Mouse (Mus musculus): ENCODE results near the gene Fbxo42. TPM values are rescaled to one million over a fixed set of nuclear protein-coding genes. Genes with fewer than 3 reads are reported as not detected.

Gene Fbxo42
- polyA plus RNA-seq, 2 experiments: 23.1 to 29.7 TPM

DNA sequence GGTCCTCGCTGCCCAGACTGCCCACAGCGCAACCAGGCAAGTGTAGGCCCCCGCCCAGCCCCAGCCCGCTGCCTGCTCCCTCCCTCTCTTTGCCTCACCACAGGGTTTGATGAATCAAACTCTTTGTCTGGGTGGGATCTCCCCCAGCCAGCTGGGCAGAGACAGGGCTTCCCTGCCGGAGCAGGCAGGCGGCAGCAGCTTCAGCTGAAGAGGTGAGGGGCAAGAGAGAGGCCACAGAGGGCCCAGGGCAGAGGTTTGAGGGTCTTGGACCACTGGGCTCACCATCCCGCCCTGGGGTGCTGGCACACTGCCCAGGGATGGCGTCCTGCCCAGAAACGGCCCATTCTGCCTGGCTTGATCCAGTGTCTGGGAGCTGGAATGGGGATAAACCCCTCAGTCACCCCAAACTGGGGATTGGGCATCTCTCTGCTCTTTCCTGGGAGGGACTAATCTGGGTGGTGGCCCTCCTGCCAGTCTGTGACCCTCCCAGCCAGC lies 97.3 kb downstream of the Fbxo42 start:
- H3K27ac ChIP-seq (replicated peaks; ENCODE audit: low read depth, low read length): peak overlapping the region; percentile 78
- WGBS: 9% methylated on average over 9 of the region's 9 CpGs
- 0 out of 2 replicates have a peak, but pooled peaks have one; percentile 20 for ATAC-seq (ENCODE audit: low FRiP score, low read depth)
- DNase-seq (ENCODE audit: low spot score): peak; percentile 64
- H3K9me3 ChIP-seq (ENCODE audit: control insufficient read depth, low read length): no peaks in the 10 kb centered on the region
- H3K27me3 ChIP-seq (ENCODE audit: control insufficient read depth, insufficient read depth, low read length): peaks cover 64% of the 10 kb centered on the region
- H3K4me2 ChIP-seq (replicated peaks; ENCODE audit: low read depth, low read length, severe bottlenecking): peak overlapping the region; percentile 39
- peak overlapping the region; percentile 46 for H3K9ac ChIP-seq (ENCODE audit: low read depth, low read length, severe bottlenecking)
- peak overlapping the region; percentile 14 for H3K4me3 ChIP-seq (replicated peaks; ENCODE audit: low read length)
- TF ChIP-seq POLR2A (IDR thresholded peaks at IDR 0.05; ENCODE audit: borderline replicate concordance, extremely low read depth, insufficient read depth, insufficient read length): no peak
- no peaks in the 10 kb centered on the region for H3K36me3 ChIP-seq (ENCODE audit: control insufficient read depth, insufficient read depth, low read length)
- peaks cover 58% of the 10 kb centered on the region for H3K4me1 ChIP-seq (ENCODE audit: control insufficient read depth, insufficient read depth, low read length)

GRCm38 (mm10) chr4:141246089-141246997 lies 98.6 kb downstream of the Fbxo42 start:
- Histone ChIP-seq H3K4me2 (replicated peaks; ENCODE audit: low read depth, low read length, severe bottlenecking) (peak overlapping the region; percentile 65), H3K36me3 (ENCODE audit: control insufficient read depth, insufficient read depth, low read length) (peaks cover 2% of the 10 kb centered on the region; the same call in 1 of the 2 replicates), H3K27ac (replicated peaks; ENCODE audit: low read depth, low read length) (no peak overlapping the region), H3K9me3 (ENCODE audit: control insufficient read depth, low read length) (no peaks in the 10 kb centered on the region), H3K4me3 (replicated peaks; ENCODE audit: low read length) (peak overlapping the region; percentile 44; the same call in 1 of the 2 replicates), H3K9ac (ENCODE audit: low read depth, low read length, severe bottlenecking) (no peak overlapping the region; the same call in 1 of the 2 replicates), H3K27me3 (ENCODE audit: control insufficient read depth, insufficient read depth, low read length) (peaks cover 53% of the 10 kb centered on the region), H3K4me1 (ENCODE audit: control insufficient read depth, insufficient read depth, low read length) (peaks cover 49% of the 10 kb centered on the region)
- TF ChIP-seq POLR2A (IDR thresholded peaks at IDR 0.05; ENCODE audit: borderline replicate concordance, extremely low read depth, insufficient read depth, insufficient read length): no peak
- ATAC-seq (ENCODE audit: low FRiP score, low read depth) (no peak), DNase-seq (ENCODE audit: low spot score) (no peak)
- whole genome bisulfite sequencing: 23% methylated on average over 23 of the region's 24 CpGs

GRCm38 (mm10) chr4:141246998-141247350 lies 99.3 kb downstream of the Fbxo42 start:
- Histone ChIP-seq H3K27me3 (ENCODE audit: control insufficient read depth, insufficient read depth, low read length) (peaks cover 46% of the 10 kb centered on the region), H3K36me3 (ENCODE audit: control insufficient read depth, insufficient read depth, low read length) (peaks cover 7% of the 10 kb centered on the region; the same call in 1 of the 2 replicates), H3K9me3 (ENCODE audit: control insufficient read depth, low read length) (no peaks in the 10 kb centered on the region), H3K9ac (ENCODE audit: low read depth, low read length, severe bottlenecking) (no peak overlapping the region), H3K4me2 (replicated peaks; ENCODE audit: low read depth, low read length, severe bottlenecking) (peak overlapping the region; percentile 65), H3K27ac (replicated peaks; ENCODE audit: low read depth, low read length) (no peak overlapping the region), H3K4me3 (replicated peaks; ENCODE audit: low read length) (peak overlapping the region; percentile 44), H3K4me1 (ENCODE audit: control insufficient read depth, insufficient read depth, low read length) (peaks cover 45% of the 10 kb centered on the region)
- 6% methylated on average over 17 of the region's 17 CpGs for WGBS
- DNase-seq (ENCODE audit: low spot score) (no peak), ATAC-seq (ENCODE audit: low FRiP score, low read depth) (no peak)
- no peak for TF ChIP-seq POLR2A (IDR thresholded peaks at IDR 0.05; ENCODE audit: borderline replicate concordance, extremely low read depth, insufficient read depth, insufficient read length)

DNA sequence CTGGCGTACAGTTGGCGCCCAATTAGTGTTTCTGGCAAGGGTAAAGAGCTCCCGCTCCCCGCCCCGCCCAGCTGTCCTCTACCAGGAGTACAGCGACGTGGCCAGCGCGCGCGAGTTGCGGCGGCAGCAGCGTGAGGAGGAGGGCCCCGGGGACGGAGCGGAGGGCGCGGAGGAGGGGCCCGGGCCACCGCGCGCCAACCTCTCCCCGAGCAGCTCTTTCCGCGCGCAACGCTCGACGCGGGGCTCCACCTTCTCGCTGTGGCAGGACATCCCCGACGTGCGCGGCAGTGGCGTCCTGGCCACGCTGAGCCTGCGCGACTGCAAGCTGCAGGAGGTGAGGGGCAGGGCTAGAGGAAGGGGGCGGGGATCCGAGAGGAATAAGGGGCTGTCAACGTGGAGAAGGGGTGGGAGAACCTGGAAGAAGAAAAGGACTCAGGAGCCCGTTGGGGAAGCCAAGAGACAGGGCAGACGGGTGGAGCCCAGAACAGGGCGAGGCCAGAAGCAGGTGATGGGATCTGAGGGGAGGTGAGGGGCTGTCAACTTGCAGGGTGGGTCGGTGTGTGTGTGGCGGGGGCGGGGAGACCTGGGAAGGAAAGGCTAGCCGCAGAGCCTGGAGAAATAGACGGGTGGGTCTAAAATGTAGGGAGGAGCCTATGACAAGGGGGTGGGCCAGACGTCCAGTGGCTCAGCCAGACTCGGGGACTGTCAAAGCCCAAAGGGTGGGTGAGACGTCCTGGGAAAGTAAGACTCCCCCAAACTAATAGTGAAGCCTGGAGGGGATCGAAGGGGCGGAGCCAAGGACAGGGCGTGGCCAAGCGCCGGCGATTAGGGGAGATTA lies 100.3 kb downstream of the Fbxo42 start:
- peak overlapping the region; percentile 44 for H3K4me3 ChIP-seq (replicated peaks; ENCODE audit: low read length)
- peaks cover 37% of the 10 kb centered on the region for H3K27me3 ChIP-seq (ENCODE audit: control insufficient read depth, insufficient read depth, low read length)
- peak overlapping the region; percentile 47 for H3K9ac ChIP-seq (ENCODE audit: low read depth, low read length, severe bottlenecking)
- H3K4me1 ChIP-seq (ENCODE audit: control insufficient read depth, insufficient read depth, low read length): peaks cover 35% of the 10 kb centered on the region
- H3K36me3 ChIP-seq (ENCODE audit: control insufficient read depth, insufficient read depth, low read length): peaks cover 7% of the 10 kb centered on the region; the same call in 1 of the 2 replicates
- H3K9me3 ChIP-seq (ENCODE audit: control insufficient read depth, low read length): no peaks in the 10 kb centered on the region
- 3% methylated on average over 52 of the region's 60 CpGs for WGBS
- TF ChIP-seq POLR2A (IDR thresholded peaks at IDR 0.05; ENCODE audit: borderline replicate concordance, extremely low read depth, insufficient read depth, insufficient read length): no peak
- DNase-seq (ENCODE audit: low spot score): peak; percentile 48
- H3K4me2 ChIP-seq (replicated peaks; ENCODE audit: low read depth, low read length, severe bottlenecking): peak overlapping the region; percentile 65
- ATAC-seq (ENCODE audit: low FRiP score, low read depth): peak; percentile 61; the same call in 1 of the 2 replicates
- no peak overlapping the region for H3K27ac ChIP-seq (replicated peaks; ENCODE audit: low read depth, low read length)

DNA sequence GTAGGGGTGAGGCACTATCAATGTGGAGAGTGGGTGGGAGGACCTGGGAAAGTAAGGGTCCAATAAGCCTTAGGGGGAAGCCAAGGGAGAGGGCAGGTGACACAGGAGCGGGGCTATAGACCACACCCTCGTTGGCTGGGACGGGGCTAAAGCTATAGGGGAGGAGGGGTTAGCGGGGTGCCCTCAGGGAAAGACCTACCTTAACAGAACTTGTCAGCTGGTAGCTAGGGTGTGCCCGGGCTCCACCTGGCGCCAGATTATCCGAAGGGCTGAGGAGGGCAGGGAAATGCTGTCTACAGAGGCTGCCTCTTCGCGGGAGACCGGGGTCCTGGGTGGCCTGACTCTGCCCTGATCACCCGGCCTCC lies 100.9 kb downstream of the Fbxo42 start:
- Histone ChIP-seq H3K27ac (replicated peaks; ENCODE audit: low read depth, low read length) (no peak overlapping the region), H3K4me2 (replicated peaks; ENCODE audit: low read depth, low read length, severe bottlenecking) (peak overlapping the region; percentile 65), H3K36me3 (ENCODE audit: control insufficient read depth, insufficient read depth, low read length) (peaks cover 7% of the 10 kb centered on the region; the same call in 1 of the 2 replicates), H3K9ac (ENCODE audit: low read depth, low read length, severe bottlenecking) (no peak overlapping the region), H3K9me3 (ENCODE audit: control insufficient read depth, low read length) (no peaks in the 10 kb centered on the region), H3K4me3 (replicated peaks; ENCODE audit: low read length) (peak overlapping the region; percentile 44), H3K27me3 (ENCODE audit: control insufficient read depth, insufficient read depth, low read length) (peaks cover 37% of the 10 kb centered on the region), H3K4me1 (ENCODE audit: control insufficient read depth, insufficient read depth, low read length) (peaks cover 34% of the 10 kb centered on the region)
- DNase-seq (ENCODE audit: low spot score): no peak
- no peak for TF ChIP-seq POLR2A (IDR thresholded peaks at IDR 0.05; ENCODE audit: borderline replicate concordance, extremely low read depth, insufficient read depth, insufficient read length)
- WGBS: 12% methylated on average over 11 of the region's 11 CpGs
- ATAC-seq (ENCODE audit: low FRiP score, low read depth): no peak
